Mouse (Mus musculus): ENCODE data around the gene Gipc2. TPM values are rescaled to one million over a fixed set of nuclear protein-coding genes. Genes with fewer than 3 reads are reported as not detected.

Gene Gipc2
- polyA plus RNA-seq, 1 experiment from 2014 or later: 3.1 TPM

GRCm38 (mm10) chr3:152178816-152179215 is 12.8 kb upstream of the Gipc2 start:
- Histone ChIP-seq H3K36me3 (ENCODE audit: control insufficient read depth, insufficient read depth, low read length) (0 out of 2 replicates have a peak, but pooled peaks cover 3% of the 10 kb centered on the region), H3K4me3 (ENCODE audit: low read depth, low read length) (no peak overlapping the region), H3K27ac (ENCODE audit: low read depth, low read length) (no peak overlapping the region), H3K27me3 (replicated peaks; ENCODE audit: control insufficient read depth, insufficient read depth, low read length) (no peaks in the 10 kb centered on the region), H3K4me2 (ENCODE audit: low read length) (no peak overlapping the region), H3K9ac (ENCODE audit: low read length) (no peak overlapping the region), H3K9me3 (replicated peaks; ENCODE audit: control insufficient read depth, low read length) (no peaks in the 10 kb centered on the region), H3K4me1 (ENCODE audit: control insufficient read depth, insufficient read depth, low read length) (no peaks in the 10 kb centered on the region)
- no peak for ATAC-seq
- no peak for DNase-seq (ENCODE audit: low spot score)
- 91% methylated on average over 4 of the region's 4 CpGs for WGBS

DNA sequence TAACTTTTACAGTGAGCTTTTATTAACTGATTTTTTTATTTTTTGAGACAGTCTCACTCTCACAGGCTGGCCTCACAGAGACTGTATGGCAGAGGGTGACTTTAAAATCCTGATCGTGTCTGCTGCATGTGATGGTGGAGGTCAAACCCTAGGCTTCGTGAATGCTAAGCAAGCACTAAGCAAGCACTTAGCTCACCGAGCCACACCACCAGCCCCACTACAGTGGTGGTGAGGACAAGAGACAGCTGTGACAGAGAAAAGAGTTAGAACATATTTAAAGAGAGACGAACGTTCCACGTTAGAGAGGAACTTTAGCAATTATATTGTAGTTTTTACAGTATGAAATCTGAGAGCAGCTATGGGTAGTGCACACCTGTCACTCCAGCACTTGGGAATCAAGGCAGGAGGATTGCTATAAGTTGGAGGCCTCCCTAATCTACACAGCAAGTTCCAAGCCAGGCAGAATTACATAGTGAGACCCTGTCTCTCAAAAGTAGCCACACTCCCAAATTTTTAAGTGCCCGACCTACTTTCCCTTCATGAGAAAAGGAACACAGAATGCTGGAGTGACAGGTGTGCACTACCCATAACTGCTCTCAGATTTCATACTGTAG is 6.4 kb upstream of the Gipc2 start:
- no peak overlapping the region for H3K4me2 ChIP-seq (ENCODE audit: low read length)
- no peaks in the 10 kb centered on the region for H3K4me1 ChIP-seq (ENCODE audit: control insufficient read depth, insufficient read depth, low read length)
- H3K4me3 ChIP-seq (ENCODE audit: low read depth, low read length): no peak overlapping the region
- H3K9me3 ChIP-seq (replicated peaks; ENCODE audit: control insufficient read depth, low read length): no peaks in the 10 kb centered on the region
- H3K9ac ChIP-seq (ENCODE audit: low read length): no peak overlapping the region
- no peaks in the 10 kb centered on the region for H3K36me3 ChIP-seq (ENCODE audit: control insufficient read depth, insufficient read depth, low read length)
- no peak overlapping the region for H3K27ac ChIP-seq (ENCODE audit: low read depth, low read length)
- ATAC-seq (no peak), DNase-seq (ENCODE audit: low spot score) (no peak)
- no peaks in the 10 kb centered on the region for H3K27me3 ChIP-seq (replicated peaks; ENCODE audit: control insufficient read depth, insufficient read depth, low read length)
- WGBS: 89% methylated on average over 7 of the region's 7 CpGs

DNA sequence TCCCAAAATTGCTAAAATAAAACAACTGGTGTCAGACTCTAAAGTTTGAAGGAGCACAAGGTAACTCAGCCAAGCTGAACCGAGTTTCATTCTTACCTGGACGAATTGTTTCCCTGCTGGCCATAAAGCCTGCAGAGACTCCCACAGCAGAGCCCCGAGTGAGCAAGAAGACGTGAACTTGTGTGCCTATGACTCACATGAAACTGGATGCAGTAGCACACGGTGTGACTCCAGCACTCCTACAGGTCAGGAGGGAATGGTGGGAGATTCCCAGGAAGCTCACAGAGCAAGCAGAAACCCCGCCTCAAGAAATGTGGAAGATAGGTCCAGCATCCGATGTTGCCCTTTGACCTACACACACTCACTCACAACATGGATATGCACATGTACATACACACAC is 5.8 kb upstream of the Gipc2 start:
- no peak for DNase-seq (ENCODE audit: low spot score)
- Histone ChIP-seq H3K9me3 (replicated peaks; ENCODE audit: control insufficient read depth, low read length) (no peaks in the 10 kb centered on the region), H3K4me3 (ENCODE audit: low read depth, low read length) (no peak overlapping the region), H3K27me3 (replicated peaks; ENCODE audit: control insufficient read depth, insufficient read depth, low read length) (no peaks in the 10 kb centered on the region), H3K4me2 (ENCODE audit: low read length) (no peak overlapping the region), H3K9ac (ENCODE audit: low read length) (no peak overlapping the region), H3K36me3 (ENCODE audit: control insufficient read depth, insufficient read depth, low read length) (no peaks in the 10 kb centered on the region), H3K27ac (ENCODE audit: low read depth, low read length) (no peak overlapping the region), H3K4me1 (ENCODE audit: control insufficient read depth, insufficient read depth, low read length) (0 out of 2 replicates have a peak, but pooled peaks cover 3% of the 10 kb centered on the region)
- 76% methylated on average over 7 of the region's 7 CpGs for WGBS
- ATAC-seq: no peak

- no peak for ATAC-seq
- 87% methylated on average over 2 of the region's 2 CpGs for WGBS
- 0 out of 2 replicates have a peak, but pooled peaks cover 3% of the 10 kb centered on the region for H3K4me1 ChIP-seq (ENCODE audit: control insufficient read depth, insufficient read depth, low read length)
- no peak overlapping the region for H3K4me2 ChIP-seq (ENCODE audit: low read length)
- H3K9me3 ChIP-seq (replicated peaks; ENCODE audit: control insufficient read depth, low read length): no peaks in the 10 kb centered on the region
- no peak overlapping the region for H3K9ac ChIP-seq (ENCODE audit: low read length)
- no peaks in the 10 kb centered on the region for H3K36me3 ChIP-seq (ENCODE audit: control insufficient read depth, insufficient read depth, low read length)
- H3K27me3 ChIP-seq (replicated peaks; ENCODE audit: control insufficient read depth, insufficient read depth, low read length): no peaks in the 10 kb centered on the region
- H3K27ac ChIP-seq (ENCODE audit: low read depth, low read length): no peak overlapping the region
- DNase-seq (ENCODE audit: low spot score): no peak
- no peak overlapping the region for H3K4me3 ChIP-seq (ENCODE audit: low read depth, low read length)
These were observed 5.2 kb upstream of the Gipc2 start for GRCm38 (mm10) chr3:152171236-152171635.

DNA sequence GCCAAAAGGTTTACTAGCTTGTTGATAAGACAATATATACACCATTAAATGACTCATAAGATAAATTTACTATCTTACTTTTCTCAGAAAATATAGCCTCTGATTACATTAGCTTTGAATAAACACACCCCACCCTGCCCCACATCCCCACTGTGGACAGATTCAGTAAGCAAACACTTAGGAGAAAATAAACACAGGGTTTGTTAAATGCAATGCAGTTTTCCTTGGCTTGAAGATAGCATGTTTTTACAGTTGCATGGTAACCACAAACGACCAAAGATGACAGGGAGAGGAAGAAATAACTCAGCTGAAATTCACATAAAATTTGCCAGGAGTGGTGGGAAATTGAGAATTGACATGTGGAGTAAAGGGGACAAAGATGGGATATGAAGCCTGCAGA is 4.4 kb upstream of the Gipc2 start:
- peaks cover 7% of the 10 kb centered on the region; the same call in 1 of the 2 replicates for H3K27me3 ChIP-seq (replicated peaks; ENCODE audit: control insufficient read depth, insufficient read depth, low read length)
- H3K4me3 ChIP-seq (ENCODE audit: low read depth, low read length): no peak overlapping the region
- no peak for ATAC-seq
- H3K9me3 ChIP-seq (replicated peaks; ENCODE audit: control insufficient read depth, low read length): no peaks in the 10 kb centered on the region
- WGBS: 50% methylated on average over 1 of the region's 1 CpGs
- H3K9ac ChIP-seq (ENCODE audit: low read length): no peak overlapping the region
- no peaks in the 10 kb centered on the region for H3K36me3 ChIP-seq (ENCODE audit: control insufficient read depth, insufficient read depth, low read length)
- H3K4me1 ChIP-seq (ENCODE audit: control insufficient read depth, insufficient read depth, low read length): peaks cover 8% of the 10 kb centered on the region; the same call in 1 of the 2 replicates
- DNase-seq (ENCODE audit: low spot score): no peak
- no peak overlapping the region for H3K27ac ChIP-seq (ENCODE audit: low read depth, low read length)
- H3K4me2 ChIP-seq (ENCODE audit: low read length): no peak overlapping the region

DNA sequence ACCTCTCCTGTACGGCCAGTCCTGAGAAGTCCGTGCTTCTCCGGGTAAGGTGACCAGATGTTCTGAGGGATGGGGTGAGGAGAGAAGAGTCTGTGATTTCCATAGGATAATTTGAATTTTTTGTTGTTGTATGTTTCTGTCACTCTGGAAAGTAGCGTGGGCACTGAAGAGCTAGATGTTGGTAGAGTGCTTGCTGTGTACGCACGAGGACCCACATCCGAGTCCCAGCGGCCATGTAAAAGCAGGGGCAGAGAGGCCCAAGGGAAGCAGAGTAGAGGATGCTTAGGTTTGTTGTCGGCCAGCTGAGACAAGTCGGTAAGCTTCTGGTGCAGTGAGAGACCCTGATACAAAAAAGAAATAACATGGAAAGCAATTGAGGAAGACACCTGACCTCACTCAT is 2.0 kb upstream of the Gipc2 start:
- ATAC-seq (no peak), DNase-seq (ENCODE audit: low spot score) (no peak)
- Histone ChIP-seq H3K36me3 (ENCODE audit: control insufficient read depth, insufficient read depth, low read length) (no peaks in the 10 kb centered on the region), H3K27ac (ENCODE audit: low read depth, low read length) (no peak overlapping the region), H3K9ac (ENCODE audit: low read length) (no peak overlapping the region), H3K27me3 (replicated peaks; ENCODE audit: control insufficient read depth, insufficient read depth, low read length) (peaks cover 10% of the 10 kb centered on the region), H3K4me2 (ENCODE audit: low read length) (no peak overlapping the region), H3K4me1 (ENCODE audit: control insufficient read depth, insufficient read depth, low read length) (peaks cover 8% of the 10 kb centered on the region; the same call in 1 of the 2 replicates), H3K9me3 (replicated peaks; ENCODE audit: control insufficient read depth, low read length) (no peaks in the 10 kb centered on the region), H3K4me3 (ENCODE audit: low read depth, low read length) (no peak overlapping the region)
- WGBS: 97% methylated on average over 10 of the region's 10 CpGs

DNA sequence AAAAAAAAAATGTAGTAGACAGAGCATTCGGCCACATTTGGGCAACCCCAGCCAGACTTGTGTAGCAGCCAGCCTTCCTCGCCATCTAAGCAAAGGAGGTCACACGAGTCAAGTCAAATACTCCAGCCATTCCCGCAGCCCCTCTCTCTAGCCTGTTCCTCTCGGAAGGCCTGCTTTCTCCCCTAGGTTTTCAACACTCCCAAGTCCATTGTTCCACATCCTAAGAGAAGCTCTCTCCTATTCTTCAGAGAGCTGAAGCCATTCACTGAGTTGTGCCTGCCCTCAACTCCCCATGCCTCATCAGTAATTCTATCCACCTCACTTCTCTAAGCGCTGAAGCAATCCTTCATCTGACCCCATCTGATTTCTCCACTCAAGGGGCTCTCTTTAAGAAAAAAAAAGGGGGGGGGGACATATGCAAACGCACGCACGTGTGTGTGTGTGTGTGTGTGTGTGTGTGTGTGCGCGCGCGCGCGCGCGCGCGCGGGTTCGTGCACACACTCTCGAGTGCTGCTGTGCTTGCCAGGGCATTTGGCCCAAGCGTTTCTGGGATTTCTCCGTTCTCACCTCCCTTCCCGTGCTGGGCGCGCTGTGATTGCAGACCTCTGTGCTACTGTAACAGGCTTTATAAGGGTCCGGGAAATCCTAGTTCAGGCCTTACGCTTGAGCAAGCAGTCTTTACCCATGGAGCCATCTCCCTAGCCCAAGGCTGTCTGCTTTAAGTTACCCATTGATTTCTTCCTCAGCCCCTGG is 845 bp upstream of the Gipc2 start:
- WGBS: 7% methylated on average over 27 of the region's 29 CpGs
- peak overlapping the region; percentile 40 for H3K9ac ChIP-seq (ENCODE audit: low read length)
- ATAC-seq: peak; percentile 57
- no peak overlapping the region; the same call in 1 of the 2 replicates for H3K27ac ChIP-seq (ENCODE audit: low read depth, low read length)
- no peaks in the 10 kb centered on the region for H3K36me3 ChIP-seq (ENCODE audit: control insufficient read depth, insufficient read depth, low read length)
- H3K27me3 ChIP-seq (replicated peaks; ENCODE audit: control insufficient read depth, insufficient read depth, low read length): peaks cover 10% of the 10 kb centered on the region
- no peaks in the 10 kb centered on the region for H3K9me3 ChIP-seq (replicated peaks; ENCODE audit: control insufficient read depth, low read length)
- peaks cover 8% of the 10 kb centered on the region; the same call in 1 of the 2 replicates for H3K4me1 ChIP-seq (ENCODE audit: control insufficient read depth, insufficient read depth, low read length)
- DNase-seq (ENCODE audit: low spot score): peak; percentile 68
- peak overlapping the region; percentile 96 for H3K4me2 ChIP-seq (ENCODE audit: low read length)
- H3K4me3 ChIP-seq (ENCODE audit: low read depth, low read length): peak overlapping the region; percentile 47

DNA sequence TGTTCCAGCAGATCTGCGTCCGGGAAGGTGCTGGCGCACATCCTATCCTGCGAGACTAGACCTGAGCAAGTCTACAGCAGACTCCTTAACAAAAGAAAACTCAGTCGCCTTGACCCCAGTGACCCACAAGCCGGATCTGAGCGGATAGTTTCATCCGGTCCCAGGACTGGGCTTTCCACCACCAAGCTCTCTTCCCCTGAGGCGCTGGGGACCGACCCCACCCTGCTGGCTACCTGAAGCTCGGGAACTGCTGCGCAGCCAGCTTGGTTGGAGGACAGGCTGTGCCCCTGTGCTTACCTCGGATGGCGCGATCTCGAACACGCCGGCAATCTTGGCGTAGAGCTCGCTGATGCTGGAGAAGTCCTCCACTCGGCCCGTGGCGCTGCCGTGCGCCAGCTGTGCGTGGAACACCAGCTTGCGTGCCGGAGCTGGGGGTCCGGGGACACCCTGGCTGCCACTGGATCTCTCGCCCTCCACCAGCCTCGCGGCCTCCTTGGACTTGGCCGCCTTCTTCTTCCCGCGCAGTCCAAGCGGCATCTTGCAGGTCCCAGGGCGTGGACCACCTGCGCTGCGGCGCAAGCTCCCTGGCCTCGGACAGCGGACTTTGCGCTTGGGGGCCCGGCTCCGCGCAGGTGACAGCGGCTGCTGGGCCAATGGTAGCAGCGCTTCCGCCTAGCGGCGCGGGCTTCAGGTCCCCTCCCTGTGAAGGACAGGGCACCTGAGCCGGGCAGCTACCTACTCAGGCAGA is 505 bp downstream of the Gipc2 start:
- Histone ChIP-seq H3K36me3 (ENCODE audit: control insufficient read depth, insufficient read depth, low read length) (no peaks in the 10 kb centered on the region), H3K27ac (ENCODE audit: low read depth, low read length) (0 out of 2 replicates have a peak overlapping the region, but pooled peaks have one; percentile 39), H3K9me3 (replicated peaks; ENCODE audit: control insufficient read depth, low read length) (no peaks in the 10 kb centered on the region), H3K4me2 (ENCODE audit: low read length) (peak overlapping the region; percentile 96), H3K9ac (ENCODE audit: low read length) (peak overlapping the region; percentile 66), H3K27me3 (replicated peaks; ENCODE audit: control insufficient read depth, insufficient read depth, low read length) (peaks cover 10% of the 10 kb centered on the region), H3K4me1 (ENCODE audit: control insufficient read depth, insufficient read depth, low read length) (peaks cover 8% of the 10 kb centered on the region; the same call in 1 of the 2 replicates), H3K4me3 (ENCODE audit: low read depth, low read length) (peak overlapping the region; percentile 47)
- DNase-seq (ENCODE audit: low spot score) (peak; percentile 47), ATAC-seq (peak; percentile 74)
- 2% methylated on average over 52 of the region's 53 CpGs for WGBS

All from forebrain, embryonic 14.5 days (tissue).